Mouse (Mus musculus) large intestine, adult 2 months (tissue): ENCODE measurements at regions not wholly inside any gene's neighbourhood (a gene's known extent, or its start where the extent isn't known, plus 50 kb on each side); places are given as distances from the start of the nearest gene placed in this dataset.

Experiments
- DNase-seq: peaks from one replicate; pipeline ENCODE4 v3.0.0-alpha.2; 2012; ENCODE audit warnings: low read depth, low spot score
- WGBS: fragments of 180-500 bp; shearing (Covaris S2); methylation state at CpG from one replicate; pipeline ENCODE4 v1.1.7; 2018; 5-methylcytosine and 5-hydroxymethylcytosine counted together

GRCm38 (mm10) chr15:51336441-51336840 is 2548.3 kb upstream of the Gm7489 start:
- DNase-seq = no peak

GRCm38 (mm10) chr15:51346301-51346700 is 2538.4 kb upstream of the Gm7489 start:
- DNase-seq = no peak
- WGBS = 75% methylated on average over 4 of the region's 4 CpGs

More at GRCm38 (mm10) chr15:51336441-51336840, 2548.3 kb upstream of the Gm7489 start:
- 53% methylated on average over 1 of the region's 1 CpGs for WGBS

GRCm38 (mm10) chr15:51363391-51363790 is 2521.3 kb upstream of the Gm7489 start:
- DNase-seq = no peak
- WGBS = 58% methylated on average over 7 of the region's 7 CpGs

- no peak for DNase-seq
Measured at GRCm38 (mm10) chr15:51371162-51371561, 2513.5 kb upstream of the Gm7489 start.

GRCm38 (mm10) chr15:51390383-51390782 is 2494.3 kb upstream of the Gm7489 start:
- WGBS = 79% methylated on average over 2 of the region's 2 CpGs
- no peak for DNase-seq

- DNase-seq = no peak
- 92% methylated on average over 2 of the region's 2 CpGs for WGBS
Measured at GRCm38 (mm10) chr15:51391352-51391751, 2493.4 kb upstream of the Gm7489 start.

- no peak for DNase-seq
- 58% methylated on average over 7 of the region's 7 CpGs for WGBS
Measured at GRCm38 (mm10) chr15:51392449-51393405, 2492.0 kb upstream of the Gm7489 start.

- 75% methylated on average over 8 of the region's 8 CpGs for WGBS
- DNase-seq = no peak
Measured at GRCm38 (mm10) chr15:51395961-51396360, 2488.7 kb upstream of the Gm7489 start.

- WGBS = 94% methylated on average over 3 of the region's 3 CpGs
- no peak for DNase-seq
Measured at GRCm38 (mm10) chr15:51403581-51403980, 2481.1 kb upstream of the Gm7489 start.

- DNase-seq = no peak
- 56% methylated on average over 6 of the region's 6 CpGs for WGBS
Measured at GRCm38 (mm10) chr15:51409791-51410308, 2474.9 kb upstream of the Gm7489 start.

GRCm38 (mm10) chr15:51411966-51412365 is 2472.7 kb upstream of the Gm7489 start:
- no peak for DNase-seq

GRCm38 (mm10) chr15:51442606-51443005 is 2442.1 kb upstream of the Gm7489 start:
- no peak for DNase-seq
- 62% methylated on average over 2 of the region's 2 CpGs for WGBS

- no peak for DNase-seq
- WGBS = 73% methylated on average over 3 of the region's 3 CpGs
Measured at GRCm38 (mm10) chr15:51469895-51470294, 2414.8 kb upstream of the Gm7489 start.

- 62% methylated on average over 1 of the region's 1 CpGs for WGBS
- no peak for DNase-seq
Measured at GRCm38 (mm10) chr15:51471143-51471542, 2413.6 kb upstream of the Gm7489 start.

- no peak for DNase-seq
- WGBS = 68% methylated on average over 2 of the region's 2 CpGs
Measured at GRCm38 (mm10) chr15:51472049-51472448, 2412.7 kb upstream of the Gm7489 start.

- 63% methylated on average over 4 of the region's 4 CpGs for WGBS
- no peak for DNase-seq
Measured at GRCm38 (mm10) chr15:51481856-51482255, 2402.8 kb upstream of the Gm7489 start.

GRCm38 (mm10) chr15:51484207-51484606 is 2400.5 kb upstream of the Gm7489 start:
- WGBS = 88% methylated on average over 2 of the region's 2 CpGs
- no peak for DNase-seq

- no peak for DNase-seq
- 70% methylated on average over 2 of the region's 2 CpGs for WGBS
Measured at GRCm38 (mm10) chr15:51485554-51485953, 2399.2 kb upstream of the Gm7489 start.

GRCm38 (mm10) chr15:51502058-51502741 is 2382.5 kb upstream of the Gm7489 start:
- 75% methylated on average over 12 of the region's 12 CpGs for WGBS

GRCm38 (mm10) chr15:51502742-51503270 is 2381.9 kb upstream of the Gm7489 start:
- WGBS = 74% methylated on average over 10 of the region's 10 CpGs
- DNase-seq = no peak

More at GRCm38 (mm10) chr15:51502058-51502741, 2382.5 kb upstream of the Gm7489 start:
- DNase-seq = no peak
